Mouse (Mus musculus) embryo, embryonic 11.5 days (tissue): ENCODE measurements at regions not wholly inside any gene's neighbourhood (a gene's known extent, or its start where the extent isn't known, plus 50 kb on each side); places are given as distances from the start of the nearest gene placed in this dataset.
"Not testable (repeated sequence)": the region's sequence is repeated elsewhere in the genome, so short reads cannot be mapped to it uniquely, and the experiment has no call there.

Source experiments
- DNase-seq: peaks from one replicate; pipeline ENCODE4 v3.0.0-alpha.2; 2012; ENCODE audit warnings: low read depth, low spot score

DNA sequence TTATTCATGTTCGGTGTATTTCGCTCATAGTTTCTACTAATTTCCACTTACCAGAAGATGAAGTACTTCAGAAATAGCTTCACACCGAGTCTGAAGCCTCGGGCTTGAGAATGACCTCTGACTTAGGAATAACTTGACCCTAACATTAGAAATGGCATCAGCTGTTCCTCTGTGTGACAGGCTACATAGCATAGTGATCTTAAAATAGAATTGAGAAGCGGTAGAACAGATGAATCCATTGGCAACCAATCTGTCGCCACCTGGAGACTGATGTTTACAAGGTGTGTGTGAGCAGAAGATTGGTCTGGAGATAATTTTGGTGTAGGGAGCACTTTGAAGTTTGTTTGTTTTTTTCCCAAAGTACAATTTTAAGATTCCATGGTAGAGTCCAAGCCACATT, 60.9 kb upstream of the Ahi1 start:
- DNase-seq: no peak

DNA sequence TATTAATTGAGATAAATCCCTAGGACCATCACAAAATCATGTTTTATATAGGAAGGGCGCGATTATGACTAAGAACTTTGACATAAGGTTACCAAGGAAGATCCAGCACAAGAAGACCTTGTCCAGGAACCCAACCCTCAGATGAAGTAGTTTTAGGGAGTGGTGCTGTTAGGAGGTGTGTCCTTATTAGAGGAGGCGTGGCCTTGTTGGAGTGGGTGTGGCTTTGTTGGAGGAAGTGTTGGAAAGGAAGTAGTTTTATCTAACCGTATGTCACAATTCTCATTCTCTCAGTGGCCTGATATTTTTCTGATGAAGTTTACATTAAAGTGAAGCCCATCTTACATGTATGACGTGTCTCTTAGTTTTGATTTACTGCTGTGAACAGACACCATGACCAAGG, 68.7 kb upstream of the Ahi1 start:
- no peak for DNase-seq

- no peak for DNase-seq
These were observed 69.7 kb upstream of the Ahi1 start for GRCm38 (mm10) chr10:20882599-20882998.

- no peak for DNase-seq
These were observed 72.1 kb upstream of the Ahi1 start for GRCm38 (mm10) chr10:20880251-20880650.

DNA sequence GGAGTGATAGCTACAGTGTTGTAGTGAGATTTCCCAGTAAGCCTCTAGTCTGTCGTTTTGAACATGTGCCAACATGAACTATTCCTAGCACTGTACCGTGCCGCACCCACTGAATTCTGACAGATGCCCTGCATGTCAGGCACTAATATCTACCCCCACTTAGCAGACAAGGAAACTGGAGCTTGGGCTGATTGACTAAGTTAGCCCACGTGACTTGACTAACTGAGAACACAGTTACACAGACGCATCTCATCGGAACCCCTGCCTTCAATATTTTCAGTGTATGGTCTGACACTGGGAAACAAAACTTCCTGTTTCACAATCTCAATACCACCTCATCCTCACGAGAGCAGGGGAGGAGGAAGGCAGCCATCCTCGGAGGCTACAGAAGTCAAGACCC, 72.9 kb upstream of the Ahi1 start:
- no peak for DNase-seq

DNA sequence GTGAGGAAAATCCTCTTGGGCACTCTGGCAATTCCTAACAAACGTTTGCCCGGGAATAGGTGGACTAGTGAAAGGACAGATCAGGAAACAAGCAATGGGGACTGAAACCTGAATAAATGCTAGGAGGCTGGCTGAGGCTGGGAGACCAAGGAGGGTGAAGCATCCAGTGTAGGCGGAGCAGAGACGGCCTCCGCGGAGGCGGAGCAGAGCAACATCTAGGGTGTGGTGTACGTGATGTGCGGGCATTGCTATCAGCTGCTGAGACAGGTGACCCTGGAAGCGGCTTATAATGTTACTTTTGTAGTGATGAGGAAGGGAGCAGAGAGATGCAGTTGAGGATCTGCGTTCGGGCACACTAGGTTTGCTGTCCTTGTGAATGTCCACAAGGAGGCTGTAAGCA, 85.3 kb upstream of the Ahi1 start:
- no peak for DNase-seq

- no peak for DNase-seq
These were observed 87.3 kb upstream of the Ahi1 start for GRCm38 (mm10) chr10:20865031-20865430.

- no peak for DNase-seq
These were observed 94.9 kb upstream of the Ahi1 start for GRCm38 (mm10) chr10:20857413-20857812.

- peak; percentile 9 for DNase-seq
These were observed 97.6 kb upstream of the Ahi1 start for GRCm38 (mm10) chr10:20854621-20855363.

DNA sequence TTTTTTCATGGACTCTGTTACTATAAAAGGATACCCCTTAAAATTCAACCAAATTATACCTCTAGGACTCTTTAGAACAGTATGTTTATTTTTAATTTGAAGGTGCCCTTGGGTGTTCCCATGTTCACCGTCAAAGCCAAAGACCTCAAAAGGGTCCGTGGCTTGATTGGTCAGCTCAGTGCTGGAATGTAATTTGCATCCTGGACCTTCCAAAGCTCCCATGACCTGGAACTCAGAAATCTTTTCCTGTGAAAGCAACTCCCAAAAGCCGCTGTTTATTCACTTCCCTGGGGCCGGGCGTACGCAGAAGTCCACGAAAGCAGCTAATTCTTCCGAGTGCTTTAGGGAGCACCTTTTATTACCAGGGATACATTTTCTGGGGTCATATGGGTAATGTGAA, 105.1 kb upstream of the Ahi1 start:
- DNase-seq: no peak

- no peak for DNase-seq
These were observed 109.1 kb upstream of the Ahi1 start for GRCm38 (mm10) chr10:20843277-20843676.

DNA sequence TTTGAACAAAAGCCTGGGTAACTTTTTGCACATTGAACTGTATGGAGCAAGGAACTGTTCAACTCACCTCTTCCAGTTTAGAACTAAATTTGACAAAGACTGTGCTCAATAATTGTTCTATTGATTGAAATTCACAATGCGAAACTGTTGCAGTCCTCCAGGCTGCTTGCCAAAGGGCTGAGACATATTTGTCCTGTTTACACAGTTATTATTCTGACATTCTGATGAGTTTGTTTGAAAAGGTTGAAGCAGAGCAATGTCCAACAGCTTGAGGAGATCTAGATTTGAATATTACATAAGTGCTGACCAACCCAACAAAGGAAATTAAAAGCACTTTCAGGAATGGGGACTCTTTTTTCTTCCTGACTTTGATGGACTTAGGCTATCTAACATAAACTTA, 110.2 kb upstream of the Ahi1 start:
- no peak for DNase-seq

GRCm38 (mm10) chr10:20841430-20842040, 110.8 kb upstream of the Ahi1 start:
- DNase-seq: no peak

GRCm38 (mm10) chr10:20838685-20839425, 113.5 kb upstream of the Ahi1 start:
- DNase-seq: no peak

GRCm38 (mm10) chr10:20836816-20837215, 111.9 kb upstream of the Pde7b start:
- not testable (repeated sequence) for DNase-seq

DNA sequence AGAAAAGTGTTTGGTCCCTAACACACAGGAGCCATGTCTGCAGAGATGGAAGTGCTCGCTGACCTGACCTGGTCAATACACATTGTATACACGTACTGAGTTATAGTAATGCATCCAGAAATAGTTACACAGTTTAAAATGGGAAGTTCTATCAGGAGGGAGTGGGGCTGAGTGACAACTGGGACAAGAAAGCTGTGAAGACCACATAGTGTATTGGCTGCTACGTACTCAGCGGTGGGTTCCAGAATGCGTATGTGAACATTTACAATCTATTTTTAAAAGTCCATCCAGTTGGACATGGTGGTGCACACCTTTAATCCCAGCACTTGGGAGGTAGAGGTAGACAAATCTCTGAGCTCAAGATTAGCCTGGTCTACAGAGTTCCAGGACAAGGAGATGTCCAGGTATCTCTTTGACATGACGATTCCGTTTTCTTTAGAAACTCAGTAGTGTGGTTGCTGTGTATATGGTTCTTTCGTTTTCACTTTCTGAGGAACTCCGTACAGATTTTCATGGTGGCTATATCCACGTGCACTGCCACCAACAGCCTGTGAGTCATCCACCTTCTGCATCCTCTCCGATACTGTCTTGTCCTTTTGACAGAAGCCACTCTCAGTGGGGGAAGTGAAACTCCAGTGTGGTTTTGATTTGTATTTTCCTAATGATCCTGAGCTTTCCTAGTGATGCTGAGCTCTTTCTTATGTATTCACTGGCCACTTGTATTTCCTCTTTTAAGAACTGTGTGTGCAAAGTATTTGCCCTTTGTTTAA, 110.1 kb upstream of the Pde7b start:
- DNase-seq: no peak

GRCm38 (mm10) chr10:20828304-20828703, 103.4 kb upstream of the Pde7b start:
- no peak for DNase-seq

DNA sequence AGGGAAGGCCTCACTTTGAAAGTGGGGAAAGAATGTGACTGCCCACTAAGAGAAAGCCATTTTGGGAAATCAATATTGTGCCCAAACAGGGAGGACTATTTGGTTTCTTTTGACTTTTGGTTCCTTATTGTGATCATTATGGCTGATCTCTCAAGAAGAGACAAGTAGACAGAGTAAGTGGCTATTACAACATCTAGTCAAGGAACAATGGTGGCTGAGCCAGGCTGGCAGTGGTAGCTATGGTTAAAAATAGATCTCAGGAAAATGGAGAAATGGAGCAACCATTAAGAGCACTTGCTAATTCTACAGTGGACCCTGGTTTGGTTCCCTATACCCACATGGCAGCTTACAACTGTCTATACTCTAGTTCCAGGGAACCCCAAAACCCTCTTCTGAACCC, 102.6 kb upstream of the Pde7b start:
- no peak for DNase-seq

DNA sequence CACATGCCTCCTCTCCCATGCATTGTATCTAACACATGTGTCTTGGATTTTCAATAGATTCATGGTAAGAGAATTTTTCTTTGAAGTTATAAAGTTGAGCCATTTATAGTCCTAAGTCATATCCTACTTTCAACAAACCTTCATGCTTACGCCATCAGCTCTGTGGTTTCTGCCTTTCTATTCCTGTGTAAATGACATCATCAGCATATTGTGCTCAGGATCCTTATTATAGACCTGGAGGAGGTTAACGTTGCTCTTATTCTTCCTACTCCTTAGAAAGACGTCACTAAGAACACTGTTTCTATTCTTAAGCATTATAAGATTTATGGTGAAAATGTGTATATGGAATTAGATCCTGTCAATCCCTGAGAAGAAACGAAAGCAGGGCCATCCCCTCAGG, 93.7 kb upstream of the Pde7b start:
- no peak for DNase-seq

DNA sequence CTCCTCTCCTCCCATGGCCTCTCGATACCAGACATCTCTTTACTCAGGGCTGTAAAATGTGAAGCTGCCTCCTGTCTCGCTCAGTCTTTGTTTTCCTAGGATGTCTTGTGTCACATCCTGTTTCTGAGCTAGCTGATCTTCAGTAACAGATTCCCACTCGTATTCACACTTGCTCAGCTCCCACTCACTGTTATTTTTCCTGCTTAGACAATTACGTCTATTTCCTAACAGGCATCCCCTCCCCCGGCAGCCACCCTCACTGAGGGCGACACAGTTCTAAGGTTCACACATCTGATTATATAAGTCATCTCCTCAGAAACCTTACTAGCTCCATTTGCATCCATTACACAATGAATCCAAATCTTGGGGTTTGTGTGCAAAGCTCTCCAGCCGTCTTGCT, 74.9 kb upstream of the Pde7b start:
- DNase-seq: no peak

GRCm38 (mm10) chr10:20798400-20798799, 73.5 kb upstream of the Pde7b start:
- DNase-seq: no peak

DNA sequence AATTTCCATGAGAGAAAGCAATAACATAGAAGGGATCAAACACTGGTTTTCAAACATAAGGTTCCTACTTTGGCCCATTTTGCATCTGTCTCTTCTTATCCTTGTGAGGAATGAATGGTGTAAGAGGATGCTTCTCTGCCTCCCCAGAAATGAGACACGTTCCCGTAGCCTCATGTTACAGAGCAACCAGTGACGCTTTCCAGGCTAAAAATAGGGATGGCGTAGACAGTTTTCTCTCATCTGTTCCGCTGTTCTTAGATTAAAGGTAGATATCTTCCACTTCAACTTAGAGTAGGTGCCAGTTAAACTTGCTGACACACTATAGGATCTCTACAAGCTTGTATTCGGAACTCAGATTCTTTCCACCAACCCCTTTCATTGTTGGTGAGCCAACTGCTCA, 69.1 kb upstream of the Pde7b start:
- no peak for DNase-seq
